In the genomic region with DNA sequence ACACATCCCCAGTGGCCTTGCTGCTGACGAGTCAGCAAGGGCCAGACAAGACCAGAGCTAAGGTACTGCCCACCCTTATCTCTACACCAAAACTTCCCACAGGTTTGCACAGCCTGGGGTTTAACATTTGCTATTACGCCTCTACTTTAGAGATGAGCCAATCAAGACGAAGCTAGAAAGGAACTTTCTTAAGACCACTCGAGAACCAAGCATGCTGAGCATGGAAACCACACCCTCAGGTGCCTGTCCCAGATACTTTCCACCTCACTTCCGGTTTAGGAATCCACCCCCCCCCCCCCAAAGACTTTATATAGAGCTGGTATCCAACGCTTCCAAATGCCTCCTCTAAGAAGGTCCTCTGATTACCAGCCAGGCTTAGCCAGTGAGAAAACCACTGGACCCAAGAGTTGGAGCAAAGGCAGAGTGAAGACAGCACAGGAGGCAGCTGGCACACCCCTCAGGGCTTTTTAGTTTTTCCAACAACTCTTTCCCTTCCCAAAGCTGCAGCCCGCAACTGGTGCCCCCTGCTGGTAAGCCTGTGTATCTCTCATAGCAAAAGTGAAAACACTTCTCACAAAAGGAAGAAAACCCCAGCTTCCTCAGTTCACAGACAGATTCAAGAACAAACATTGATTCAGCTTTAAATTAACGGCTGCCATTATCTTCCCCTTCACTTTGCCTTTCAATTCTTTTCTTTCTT, we compare ENCODE assay signal across 9 mouse cellular contexts. TPM values are rescaled to one million over a fixed set of nuclear protein-coding genes. Genes with fewer than 3 reads are reported as not detected.
DNase-seq lines count a peak whose midpoint lies in the region; TF ChIP-seq lines count a peak whose summit lies in the region.
"Had no signal": no experiment of that assay in that cellular context is flagged by ENCODE, and none has a peak within 500 bp of the region (broad histone marks: within the 10 kb centered on the region; RNA-seq: fewer than 3 reads in every experiment).

No protein-coding gene starts in this region.

- TF ChIP-seq EP300 in heart, adult 2 months (IDR thresholded peaks at IDR 0.05; ENCODE audit: insufficient read depth, low read depth, low read length): no peak

- no peaks in the 10 kb centered on the region for H3K36me3 ChIP-seq in heart, adult 2 months (ENCODE audit: control insufficient read depth, insufficient read depth, low read length)
- H3K36me3 ChIP-seq in heart, embryonic 10.5 days: no peaks in the 10 kb centered on the region
- H3K36me3 ChIP-seq: limb, embryonic 13.5 days had no signal

- H3K4me1 ChIP-seq in heart, adult 2 months (ENCODE audit: control insufficient read depth, insufficient read depth, low read length): peaks cover 7% of the 10 kb centered on the region
- peaks cover 18% of the 10 kb centered on the region for H3K4me1 ChIP-seq in heart, embryonic 10.5 days

- no peak for TF ChIP-seq POLR2A in heart, adult 2 months (IDR thresholded peaks at IDR 0.05; ENCODE audit: insufficient read depth, low read depth, low read length)

- no peak overlapping the region for H3K27ac ChIP-seq in heart, adult 2 months
- no peak overlapping the region for H3K27ac ChIP-seq in heart, embryonic 10.5 days
- H3K27ac ChIP-seq: limb, embryonic 13.5 days had no signal

- no peaks in the 10 kb centered on the region for H3K79me2 ChIP-seq in heart, adult 2 months (replicated peaks; ENCODE audit: control insufficient read depth, insufficient read depth, low read length)

- peak; percentile 63 to 79 for DNase-seq in heart, adult 2 months
- no peak for DNase-seq in heart, embryonic 10.5 days (ENCODE audit: low spot score)
- DNase-seq in urinary bladder, adult 18-20 months (ENCODE audit: low spot score in 2 of 2): peak; percentile 39 to 42
- DNase-seq in urinary bladder, postnatal 10 days (ENCODE audit: low spot score): no peak
- peak; percentile 54 to 63 for DNase-seq in cerebellum, postnatal 36 days
- DNase-seq in kidney, adult 8-10 months: peak; percentile 46 to 53
- peak; percentile 78 for DNase-seq in naive thymus-derived CD4-positive, alpha-beta T cell, adult 2 months (ENCODE audit: low read depth)
- peak; percentile 82 for DNase-seq in thymus, postnatal 25 days

- no peaks in the 10 kb centered on the region for H3K9me3 ChIP-seq in heart, embryonic 10.5 days
- H3K9me3 ChIP-seq: limb, embryonic 13.5 days had no signal

- WGBS in heart, adult 2 months: 48% methylated on average over 8 of the region's 8 CpGs
- WGBS in heart, embryonic 10.5 days: 57% methylated on average over 8 of the region's 8 CpGs

- no peak overlapping the region for H3K4me3 ChIP-seq in heart, adult 2 months
- no peak overlapping the region for H3K4me3 ChIP-seq in heart, embryonic 10.5 days
- H3K4me3 ChIP-seq: limb, embryonic 13.5 days had no signal

- no peaks in the 10 kb centered on the region; the same call in 1 of the 2 replicates for H3K27me3 ChIP-seq in heart, adult 2 months (ENCODE audit: control insufficient read depth, insufficient read depth, low read length)
- H3K27me3 ChIP-seq in heart, embryonic 10.5 days (ENCODE audit: insufficient read depth, poor library complexity, severe bottlenecking): no peaks in the 10 kb centered on the region

- TF ChIP-seq CTCF in heart, adult 2 months (IDR thresholded peaks at IDR 0.05): peak; percentile 93

- H3K9ac ChIP-seq in heart, adult 2 months (ENCODE audit: low read depth, low read length): no peak overlapping the region
- H3K9ac ChIP-seq: limb, embryonic 13.5 days had no signal

- intact Hi-C loops in heart, adult 2 months (cut with DNase I): loop anchor here (1.0 to 2.0 kb wide), 2 partner anchors 85 to 105 kb away; no protein-coding TSS in a partner anchor

RNA-seq across cellular contexts. Expression of a gene that starts 4.1 kb away (rescaled TPM):
- total RNA-seq in heart, adult 2 months (2021): 1 to 10 TPM; 2.1 to 2.7 TPM
- 4.3 and 6.7 TPM in 2 replicates for polyA plus RNA-seq in heart, adult 2 months (2012; rRNA removed)
- polyA plus RNA-seq in heart, embryonic 10.5 days (2016; fragmentation: Nextera tagmentation; extraction: Ambion mirVana): 2.5 and 3.4 TPM in 2 replicates

RNA-seq across cellular contexts. Expression of a gene that starts 10.9 kb away (rescaled TPM):
- total RNA-seq in heart, adult 2 months (2021): 10 to 100 TPM; 66.6 to 67.4 TPM
- polyA plus RNA-seq in heart, adult 2 months (2012; rRNA removed): 21.7 and 25.2 TPM in 2 replicates
- 14.0 and 16.6 TPM in 2 replicates for polyA plus RNA-seq in heart, embryonic 10.5 days (2016; fragmentation: Nextera tagmentation; extraction: Ambion mirVana)

RNA-seq across cellular contexts. Expression of a gene that starts 40.0 kb away (rescaled TPM):
- 10 to 100 TPM; 22.3 to 24.0 TPM for total RNA-seq in heart, adult 2 months (2021)
- 13.9 and 14.8 TPM in 2 replicates for polyA plus RNA-seq in heart, adult 2 months (2012; rRNA removed)
- 35.0 and 36.5 TPM in 2 replicates for polyA plus RNA-seq in heart, embryonic 10.5 days (2016; fragmentation: Nextera tagmentation; extraction: Ambion mirVana)

Comparison
In these comparisons a context has a peak if more than half of its experiments do, and no peak if none do; other contexts are left out.
1. DNase-seq: peak in heart, adult 2 months (2 of 2), urinary bladder, adult 18-20 months (2 of 2), cerebellum, postnatal 36 days (2 of 2), kidney, adult 8-10 months (2 of 2), naive thymus-derived CD4-positive, alpha-beta T cell, adult 2 months (single experiment) and thymus, postnatal 25 days (single experiment); none in heart, embryonic 10.5 days (single experiment) and urinary bladder, postnatal 10 days (single experiment).